Mouse (Mus musculus) CD4-positive, CD25-positive, alpha-beta regulatory T cell, adult 2 months (primary cell): ENCODE data around the gene Ckb.
A peak's percentile ranks its signal among the peaks of the same experiment; 100 is the strongest.
"Not testable (repeated sequence)": the region's sequence is repeated elsewhere in the genome, so short reads cannot be mapped to it uniquely, and the experiment has no call there.

Source experiments
- DNase-seq: peaks from one replicate; pipeline ENCODE4 v3.0.0-alpha.2; 2012; ENCODE audit warnings: low read depth, low spot score

Gene Ckb

DNA sequence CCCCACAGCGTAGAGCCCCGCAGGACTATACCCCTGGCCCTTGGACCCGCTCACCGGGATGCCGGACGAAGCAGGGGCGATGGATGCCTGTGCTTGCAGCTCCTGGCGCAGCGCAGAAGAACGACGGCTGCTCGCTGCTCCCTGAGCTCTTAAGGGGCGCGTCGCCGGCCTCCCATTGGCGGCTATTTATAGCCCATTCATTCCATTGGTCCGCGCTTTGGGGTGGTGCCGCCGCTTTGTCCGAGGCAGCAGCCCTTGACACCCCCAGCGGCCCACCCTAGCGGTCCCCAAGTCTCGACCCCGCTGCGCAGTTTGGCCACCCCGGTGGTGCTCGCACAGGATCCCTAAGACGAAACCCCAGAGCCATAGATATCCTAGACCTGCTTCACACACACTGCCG is at the start of gene Ckb:
Ckb (minus strand) TSS at position 163 of the 400 bp plus-strand sequence.
- DNase-seq: peak; percentile 73

- no peak for DNase-seq
Measured at GRCm38 (mm10) chr12:111720222-111720621, 48.1 kb upstream of the Ckb start.

- DNase-seq: no peak
Measured at GRCm38 (mm10) chr12:111718656-111719055, 46.5 kb upstream of the Ckb start.

- DNase-seq: no peak
Measured at GRCm38 (mm10) chr12:111716505-111716904, 44.4 kb upstream of the Ckb start.

GRCm38 (mm10) chr12:111713880-111714279 is 41.7 kb upstream of the Ckb start:
- DNase-seq: not testable (repeated sequence)

- peak; percentile 97 for DNase-seq
Measured at GRCm38 (mm10) chr12:111713004-111713651, 41.0 kb upstream of the Ckb start, which contains the start of the genes Bag5 and Apopt1. TSS of gene Bag5 (minus strand) at chr12:111713257. TSS of gene Apopt1 (plus strand) at chr12:111713261.

DNA sequence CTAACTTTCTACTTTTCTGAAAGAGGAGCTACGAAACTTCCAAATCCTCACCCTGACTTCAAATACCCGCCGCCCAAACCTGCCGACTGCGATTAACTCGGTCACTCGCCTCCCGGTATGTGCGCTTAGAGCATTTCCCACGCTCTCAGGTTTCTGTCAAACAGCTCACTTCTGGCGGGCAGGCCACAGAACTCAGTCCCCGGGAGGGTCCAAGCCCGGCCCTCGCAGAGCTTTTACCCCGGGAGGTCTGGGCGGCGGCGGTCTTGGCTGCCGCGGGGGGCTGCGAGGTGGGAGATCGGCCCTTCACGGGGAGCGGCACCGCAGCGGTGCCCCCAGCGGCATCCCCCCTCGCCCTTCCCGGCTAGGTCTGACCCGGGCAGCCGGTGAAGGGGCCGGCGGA is 40.3 kb upstream of the Ckb start:
- peak; percentile 35 for DNase-seq

GRCm38 (mm10) chr12:111710091-111710490 is 38.0 kb upstream of the Ckb start:
- DNase-seq: no peak

- DNase-seq: no peak
Measured at GRCm38 (mm10) chr12:111708181-111708580, 36.0 kb upstream of the Ckb start.

- DNase-seq: no peak
Measured at GRCm38 (mm10) chr12:111705186-111705973, 33.2 kb upstream of the Ckb start.

- DNase-seq: no peak
Measured at GRCm38 (mm10) chr12:111704609-111705008, 32.5 kb upstream of the Ckb start.

GRCm38 (mm10) chr12:111703301-111703700 is 31.2 kb upstream of the Ckb start:
- no peak for DNase-seq

GRCm38 (mm10) chr12:111700920-111701458 is 28.9 kb upstream of the Ckb start:
- no peak for DNase-seq

GRCm38 (mm10) chr12:111699542-111699941 is 27.4 kb upstream of the Ckb start:
- no peak for DNase-seq

GRCm38 (mm10) chr12:111698346-111698913 is 26.3 kb upstream of the Ckb start:
- no peak for DNase-seq

- DNase-seq: no peak
Measured at GRCm38 (mm10) chr12:111697708-111698107, 25.6 kb upstream of the Ckb start.

DNA sequence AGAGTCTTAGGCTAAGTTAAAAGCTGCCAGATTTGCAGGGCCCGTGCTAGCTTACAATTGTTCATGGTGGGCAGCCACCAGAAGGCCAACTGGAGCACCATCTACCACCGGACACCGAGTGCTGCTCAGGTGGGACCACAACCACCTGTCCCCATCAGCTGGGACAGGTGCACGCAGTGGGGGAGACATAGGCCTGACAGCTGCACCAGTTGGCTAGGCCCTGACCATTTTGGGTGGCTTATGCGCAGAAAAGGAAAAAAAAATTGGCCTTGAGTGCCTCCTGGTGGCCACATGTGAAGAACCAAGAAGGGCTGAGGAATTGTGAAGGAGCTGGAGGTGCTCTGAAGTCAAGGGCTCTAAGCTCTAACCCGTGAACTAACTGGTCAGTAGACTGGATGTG is 24.1 kb upstream of the Ckb start:
- peak; percentile 91 for DNase-seq

DNA sequence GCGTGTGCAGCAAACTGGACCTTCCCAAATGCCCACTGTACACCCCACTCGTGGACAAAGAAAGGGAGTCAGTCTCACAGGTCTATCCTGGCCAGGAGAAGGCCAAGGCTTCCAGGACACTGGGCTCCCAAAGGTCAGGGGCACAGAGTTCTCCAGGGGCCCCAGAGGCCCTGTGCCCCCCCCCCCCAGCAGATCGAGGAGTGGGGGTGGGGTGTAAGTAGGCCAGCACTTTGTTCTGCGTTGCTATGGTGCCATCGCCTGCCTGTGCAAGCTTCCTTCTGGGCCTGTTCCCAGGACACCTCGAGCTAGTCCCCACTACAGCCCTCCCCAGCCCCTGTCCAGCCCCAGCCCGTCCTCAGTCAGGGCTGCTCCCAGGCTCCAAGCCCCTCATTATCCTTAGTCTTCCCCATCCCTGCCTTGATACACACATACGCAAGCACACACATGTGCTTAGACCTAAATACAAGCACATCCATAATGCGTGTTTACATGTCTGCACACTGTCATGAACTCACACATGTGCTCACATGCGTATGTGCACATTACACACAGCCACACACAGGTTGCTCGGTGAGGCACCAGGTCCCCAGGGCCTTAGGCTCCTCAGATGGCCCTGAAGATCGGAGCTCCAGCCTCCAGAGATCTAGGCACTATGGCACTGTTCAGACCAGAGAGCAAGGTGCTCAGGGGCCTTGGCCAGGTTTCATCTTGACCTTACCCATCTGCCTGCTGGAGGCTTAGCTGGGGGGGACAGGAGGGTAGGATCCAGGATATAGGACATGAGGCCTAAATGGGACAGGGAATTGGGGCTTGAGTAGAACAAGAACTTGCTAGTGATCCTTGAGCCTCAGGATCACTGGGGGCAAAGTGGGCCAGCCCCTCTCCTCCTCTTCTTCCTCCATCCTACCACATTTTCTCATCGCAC is 23.0 kb upstream of the Ckb start:
- peak; percentile 35 for DNase-seq

DNA sequence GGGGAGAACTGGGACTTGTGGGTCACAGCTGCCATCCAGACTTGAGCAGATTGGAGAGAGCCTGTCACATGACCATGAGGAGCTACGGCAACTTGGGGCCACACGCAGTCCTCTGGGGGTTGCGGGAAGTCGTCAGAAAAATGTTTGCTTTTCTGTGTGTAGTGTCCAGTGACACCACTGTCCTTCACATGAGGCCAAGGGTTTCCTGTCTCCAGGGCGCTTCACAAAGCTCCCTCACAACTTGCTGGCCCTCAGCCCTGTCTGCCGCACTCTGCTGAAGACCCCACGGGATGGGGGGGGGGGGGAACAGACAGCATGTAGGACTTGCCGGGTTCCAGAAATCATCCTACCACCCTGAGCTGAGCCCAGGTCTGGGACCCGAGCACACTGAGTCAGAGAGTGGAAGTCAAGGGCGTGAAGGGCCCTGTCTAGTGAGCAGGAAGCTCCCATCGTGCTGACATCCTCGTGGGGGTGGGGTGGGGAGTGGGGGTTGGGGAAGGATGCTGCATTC is 22.2 kb upstream of the Ckb start:
- peak; percentile 66 for DNase-seq

- peak; percentile 18 for DNase-seq
Measured at GRCm38 (mm10) chr12:111693341-111694270, 21.5 kb upstream of the Ckb start.
